Mouse (Mus musculus) olfactory bulb, adult 2 months (tissue): ENCODE measurements at regions not wholly inside any gene's neighbourhood (a gene's known extent, or its start where the extent isn't known, plus 50 kb on each side); places are given as distances from the start of the nearest gene placed in this dataset.

Experiments used
- CTCF ChIP-seq: fragments of 200-500 bp; IDR thresholded peaks from 2 replicates; pipeline ENCODE4 v1.5.1; 2012; ENCODE audit warnings: low read depth, mild to moderate bottlenecking, low read length, moderate library complexity; ENCODE audit not compliant: insufficient read depth
- POLR2A ChIP-seq: fragments of 200-500 bp; IDR thresholded peaks from 2 replicates; pipeline ENCODE4 v1.6.1; 2012; ENCODE audit warnings: mild to moderate bottlenecking, low read depth, low read length, moderate library complexity; ENCODE audit not compliant: insufficient read depth

DNA sequence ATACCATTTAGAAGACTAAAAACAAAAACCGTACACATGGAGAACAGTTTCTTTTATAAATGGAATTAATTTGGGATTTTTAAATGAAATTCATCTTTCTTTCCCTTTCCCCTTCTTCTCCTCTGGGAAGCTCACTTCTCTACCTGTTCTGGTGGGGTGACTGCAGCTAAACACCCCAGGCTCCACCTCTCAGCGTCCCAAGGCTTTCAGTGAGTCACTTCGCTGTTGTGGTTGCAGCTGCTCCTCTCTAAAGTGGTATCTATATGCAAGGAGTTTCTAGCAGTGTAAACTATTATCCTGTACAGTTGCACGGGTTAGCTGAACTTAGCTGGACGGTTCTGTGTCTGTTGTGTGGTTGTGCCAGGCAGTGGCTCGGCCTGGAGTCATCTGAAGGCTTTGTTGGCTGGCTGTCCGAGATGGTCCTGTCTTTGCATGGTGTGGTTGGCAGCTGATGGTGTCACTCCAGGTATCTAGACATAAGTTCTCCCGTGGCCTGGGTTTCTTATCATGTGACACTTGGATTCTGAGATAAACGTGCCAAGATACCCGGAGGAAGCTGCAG lies 64.8 kb upstream of the Slc35c1 start:
- no peak for TF ChIP-seq CTCF
- no peak for TF ChIP-seq POLR2A
